Mouse (Mus musculus) lung, adult 10 weeks (tissue): ENCODE data around the gene Dcbld1. TPM values are rescaled to one million over a fixed set of nuclear protein-coding genes. Genes with fewer than 3 reads are reported as not detected.

Source experiments
- polyA plus RNA-seq: library from polyadenylated mRNA; stranded (reverse); fragments of 350-450 nt; fragmentation: Illumina TruSeq; extraction: RNeasy Lipid Tissue Mini Kit (QIAGEN cat#74804); gene quantifications from one replicate; pipeline ENCODE4 v1.2.3, GENCODE M21; 2014; ENCODE audit warnings: low read depth, low replicate concordance; ENCODE audit not compliant: insufficient read depth

Dcbld1 gene
- 7.1 TPM for polyA plus RNA-seq

GRCm38 (mm10) chr10:52233301-52233968, at the start of gene Dcbld1:
Gene Dcbld1, plus strand, starts transcription at chr10:52233619.

GRCm38 (mm10) chr10:52194957-52195852, 38.2 kb upstream of the Dcbld1 start, which contains the start of gene Ros1:
Gene Ros1, minus strand, starts transcription at chr10:52195244.

GRCm38 (mm10) chr10:52358467-52358866, 125.0 kb downstream of the Dcbld1 start, which contains the start of gene Gm26741:
Gene Gm26741, plus strand, starts transcription at chr10:52358767.

Other genes with a start within 250 kb of the Dcbld1 start
- gene Vgll2, start 211.1 kb upstream of the Dcbld1 start, polyA plus RNA-seq, result not detected
- 0.41 TPM for gene Ros1, start 38.4 kb upstream of the Dcbld1 start, polyA plus RNA-seq
- not detected for gene Gm26741, start 125.1 kb downstream of the Dcbld1 start, polyA plus RNA-seq
- gene Gopc, start 148.5 kb downstream of the Dcbld1 start, polyA plus RNA-seq, result 11.5 TPM
- gene Nepn, start 155.4 kb downstream of the Dcbld1 start, polyA plus RNA-seq, result not detected
- 22.4 TPM for gene Nus1, start 183.9 kb downstream of the Dcbld1 start, polyA plus RNA-seq